Mouse (Mus musculus): Measurements from ENCODE around the gene Folr1. TPM values are rescaled to one million over a fixed set of nuclear protein-coding genes. Genes with fewer than 3 reads are reported as not detected.

The Folr1 gene
- total RNA-seq, 1 experiment: 536 TPM

DNA sequence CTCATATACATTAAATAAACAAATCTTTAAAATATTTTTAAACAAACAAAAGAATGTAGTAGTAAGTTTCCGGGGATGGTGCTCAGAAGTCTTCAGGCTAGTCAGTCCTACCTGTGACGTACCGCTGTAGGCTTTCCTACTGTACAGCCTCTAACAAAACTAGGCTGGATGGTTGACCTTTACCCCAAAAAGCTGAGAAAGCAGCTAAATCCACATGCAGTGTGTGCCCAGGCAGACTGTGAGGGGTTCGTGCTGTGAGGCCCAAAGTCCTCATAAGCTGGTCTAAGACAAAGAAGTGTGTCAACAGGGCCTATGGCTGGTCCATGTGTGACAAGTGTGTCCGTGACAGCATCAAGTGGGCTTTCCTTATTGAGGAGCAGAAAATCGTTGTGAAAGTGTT is 17.7 kb downstream of the Folr1 start:
- TF ChIP-seq ZC3H11A (IDR thresholded peaks at IDR 0.05; ENCODE audit: borderline replicate concordance, low read depth, low read length) (no peak), ZNF384 (IDR thresholded peaks at IDR 0.05; ENCODE audit: low read depth, low read length) (no peak), MAFK (IDR thresholded peaks at IDR 0.05; ENCODE audit: insufficient read depth, low read depth, low read length) (no peak), HCFC1 (IDR thresholded peaks at IDR 0.05; ENCODE audit: borderline replicate concordance, insufficient read depth, low read length) (no peak), CHD2 (IDR thresholded peaks at IDR 0.05; ENCODE audit: low read depth, low read length) (no peak)
- no peaks in the 10 kb centered on the region for H3K9me3 ChIP-seq (ENCODE audit: control insufficient read depth, insufficient read depth, low read depth, low read length)
- H3K4me3 ChIP-seq (ENCODE audit: insufficient read depth in 1 of 2, low read depth in 1 of 2, low read length in 2 of 2, poor library complexity in 1 of 2, severe bottlenecking in 1 of 2): no peak overlapping the region
- DNase-seq (ENCODE audit: low read depth, low spot score): no peak
- H3K36me3 ChIP-seq (ENCODE audit: control insufficient read depth, insufficient read depth, low read length, poor library complexity, severe bottlenecking): peaks cover 18% of the 10 kb centered on the region
- no peak overlapping the region for H3K27ac ChIP-seq (ENCODE audit: insufficient read depth, low read depth, low read length, poor library complexity, severe bottlenecking)
- H3K9ac ChIP-seq (ENCODE audit: insufficient read depth, low read depth, low read length, poor library complexity, severe bottlenecking): no peak overlapping the region
- in situ Hi-C loops (cut with MboI; ENCODE audit: low sequenced_read_pairs in 2 of 2, unreplicated experiment in 2 of 2): no loop called here
- H3K4me1 ChIP-seq (ENCODE audit: control insufficient read depth in 2 of 2, insufficient read depth in 2 of 2, low read length in 2 of 2, poor library complexity in 1 of 2): peaks cover 0 to 2% of the 10 kb centered on the region in 2 experiments; a peak in 1 of 4 replicates

- in situ Hi-C loops (cut with MboI; ENCODE audit: low sequenced_read_pairs in 2 of 2, unreplicated experiment in 2 of 2): no loop called here
- peaks cover 0 to 2% of the 10 kb centered on the region in 2 experiments; a peak in 1 of 4 replicates for H3K4me1 ChIP-seq (ENCODE audit: control insufficient read depth in 2 of 2, insufficient read depth in 2 of 2, low read length in 2 of 2, poor library complexity in 1 of 2)
- no peak for DNase-seq (ENCODE audit: low read depth, low spot score)
- H3K27ac ChIP-seq (ENCODE audit: insufficient read depth, low read depth, low read length, poor library complexity, severe bottlenecking): no peak overlapping the region
- peaks cover 12% of the 10 kb centered on the region for H3K36me3 ChIP-seq (ENCODE audit: control insufficient read depth, insufficient read depth, low read length, poor library complexity, severe bottlenecking)
- H3K9ac ChIP-seq (ENCODE audit: insufficient read depth, low read depth, low read length, poor library complexity, severe bottlenecking): no peak overlapping the region
- H3K9me3 ChIP-seq (ENCODE audit: control insufficient read depth, insufficient read depth, low read depth, low read length): no peaks in the 10 kb centered on the region
- H3K4me3 ChIP-seq (ENCODE audit: insufficient read depth in 1 of 2, low read depth in 1 of 2, low read length in 2 of 2, poor library complexity in 1 of 2, severe bottlenecking in 1 of 2): no peak overlapping the region
- TF ChIP-seq MAFK (IDR thresholded peaks at IDR 0.05; ENCODE audit: insufficient read depth, low read depth, low read length) (no peak), HCFC1 (IDR thresholded peaks at IDR 0.05; ENCODE audit: borderline replicate concordance, insufficient read depth, low read length) (no peak), CHD2 (IDR thresholded peaks at IDR 0.05; ENCODE audit: low read depth, low read length) (no peak), ZNF384 (IDR thresholded peaks at IDR 0.05; ENCODE audit: low read depth, low read length) (no peak), ZC3H11A (IDR thresholded peaks at IDR 0.05; ENCODE audit: borderline replicate concordance, low read depth, low read length) (no peak)
Observed at GRCm38 (mm10) chr7:101851689-101852088, 18.9 kb downstream of the Folr1 start.

DNA sequence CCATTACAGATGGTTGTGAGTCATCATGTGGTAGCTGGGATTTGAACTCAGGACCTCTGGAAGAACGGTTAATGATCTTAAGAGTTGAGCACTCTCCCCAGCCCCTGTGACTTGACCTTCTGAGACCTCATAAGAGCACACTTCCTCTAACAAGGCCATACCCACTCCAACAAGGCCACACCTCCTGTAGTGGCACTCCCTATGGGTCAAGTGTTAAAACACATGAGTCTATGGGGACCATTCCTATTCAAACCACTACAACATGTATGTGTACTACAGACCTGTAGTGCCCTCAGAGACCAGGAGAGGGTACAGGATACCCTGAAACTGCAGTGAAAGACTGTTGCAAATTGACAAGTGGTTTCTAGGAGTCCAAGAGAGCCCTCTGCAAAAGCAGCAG is 22.7 kb downstream of the Folr1 start:
- no peak for TF ChIP-seq ZNF384 (IDR thresholded peaks at IDR 0.05; ENCODE audit: low read depth, low read length)
- no peak for TF ChIP-seq ZC3H11A (IDR thresholded peaks at IDR 0.05; ENCODE audit: borderline replicate concordance, low read depth, low read length)
- TF ChIP-seq CHD2 (IDR thresholded peaks at IDR 0.05; ENCODE audit: low read depth, low read length): no peak
- TF ChIP-seq MAFK (IDR thresholded peaks at IDR 0.05; ENCODE audit: insufficient read depth, low read depth, low read length): no peak
- TF ChIP-seq HCFC1 (IDR thresholded peaks at IDR 0.05; ENCODE audit: borderline replicate concordance, insufficient read depth, low read length): no peak
- in situ Hi-C loops (cut with MboI; ENCODE audit: low sequenced_read_pairs in 2 of 2, unreplicated experiment in 2 of 2): no loop called here
- Histone ChIP-seq H3K4me1 (ENCODE audit: control insufficient read depth in 2 of 2, insufficient read depth in 2 of 2, low read length in 2 of 2, poor library complexity in 1 of 2) (peaks cover 0 to 6% of the 10 kb centered on the region in 2 experiments; a peak in 2 of 4 replicates), H3K27ac (ENCODE audit: insufficient read depth, low read depth, low read length, poor library complexity, severe bottlenecking) (no peak overlapping the region), H3K36me3 (ENCODE audit: control insufficient read depth, insufficient read depth, low read length, poor library complexity, severe bottlenecking) (no peaks in the 10 kb centered on the region; the same call in 1 of the 2 replicates), H3K9me3 (ENCODE audit: control insufficient read depth, insufficient read depth, low read depth, low read length) (no peaks in the 10 kb centered on the region), H3K9ac (ENCODE audit: insufficient read depth, low read depth, low read length, poor library complexity, severe bottlenecking) (no peak overlapping the region), H3K4me3 (ENCODE audit: insufficient read depth in 1 of 2, low read depth in 1 of 2, low read length in 2 of 2, poor library complexity in 1 of 2, severe bottlenecking in 1 of 2) (no peak overlapping the region)
- DNase-seq (ENCODE audit: low read depth, low spot score): no peak

DNA sequence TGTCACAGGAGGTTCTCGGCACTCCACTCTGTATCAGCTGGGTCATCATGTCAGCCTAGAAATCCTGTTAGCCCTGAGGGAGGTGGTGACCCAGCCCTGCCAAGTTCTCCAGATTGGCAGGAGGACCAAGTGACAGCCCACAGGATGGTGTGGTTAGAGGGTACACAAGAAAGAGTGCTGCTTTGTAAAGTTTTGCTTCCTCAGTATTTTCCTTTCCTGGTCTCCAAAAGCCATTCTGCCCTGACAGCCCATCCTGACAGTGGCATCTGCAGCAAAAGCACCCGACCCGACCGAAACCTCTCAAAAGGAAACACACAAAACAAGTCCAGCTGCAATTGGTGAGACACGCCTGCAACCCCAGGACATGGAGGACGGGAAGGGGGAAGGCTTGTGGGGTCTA is 26.4 kb downstream of the Folr1 start:
- Histone ChIP-seq H3K27ac (ENCODE audit: insufficient read depth, low read depth, low read length, poor library complexity, severe bottlenecking) (no peak overlapping the region), H3K4me1 (ENCODE audit: control insufficient read depth in 2 of 2, insufficient read depth in 2 of 2, low read length in 2 of 2, poor library complexity in 1 of 2) (peaks cover 6 to 13% of the 10 kb centered on the region in 2 experiments; a peak in 3 of 4 replicates), H3K9me3 (ENCODE audit: control insufficient read depth, insufficient read depth, low read depth, low read length) (no peaks in the 10 kb centered on the region), H3K9ac (ENCODE audit: insufficient read depth, low read depth, low read length, poor library complexity, severe bottlenecking) (no peak overlapping the region), H3K4me3 (ENCODE audit: insufficient read depth in 1 of 2, low read depth in 1 of 2, low read length in 2 of 2, poor library complexity in 1 of 2, severe bottlenecking in 1 of 2) (no peak overlapping the region), H3K36me3 (ENCODE audit: control insufficient read depth, insufficient read depth, low read length, poor library complexity, severe bottlenecking) (no peaks in the 10 kb centered on the region)
- in situ Hi-C loops (cut with MboI; ENCODE audit: low sequenced_read_pairs in 2 of 2, unreplicated experiment in 2 of 2): no loop called here
- no peak for TF ChIP-seq ZNF384 (IDR thresholded peaks at IDR 0.05; ENCODE audit: low read depth, low read length)
- no peak for TF ChIP-seq CHD2 (IDR thresholded peaks at IDR 0.05; ENCODE audit: low read depth, low read length)
- no peak for TF ChIP-seq ZC3H11A (IDR thresholded peaks at IDR 0.05; ENCODE audit: borderline replicate concordance, low read depth, low read length)
- no peak for TF ChIP-seq MAFK (IDR thresholded peaks at IDR 0.05; ENCODE audit: insufficient read depth, low read depth, low read length)
- TF ChIP-seq HCFC1 (IDR thresholded peaks at IDR 0.05; ENCODE audit: borderline replicate concordance, insufficient read depth, low read length): no peak
- no peak for DNase-seq (ENCODE audit: low read depth, low spot score)
